Mouse (Mus musculus) heart, postnatal 4 days (tissue): Measurements from ENCODE around the gene Ccdc157. TPM values are rescaled to one million over a fixed set of nuclear protein-coding genes. Genes with fewer than 3 reads are reported as not detected.
"Not testable (repeated sequence)": the region's sequence is repeated elsewhere in the genome, so short reads cannot be mapped to it uniquely, and the experiment has no call there.

ENCODE experiments used
- DNase-seq: peaks from one replicate; pipeline ENCODE4 v3.0.0; 2021
- total RNA-seq, 2 experiments: library from RNA; stranded (reverse); gene quantifications; 2 replicates each; pipeline ENCODE4 v1.2.3; 2021

Ccdc157 gene
- total RNA-seq, 2 experiments from 2014 or later, result 5.8 to 6.5 TPM

DNA sequence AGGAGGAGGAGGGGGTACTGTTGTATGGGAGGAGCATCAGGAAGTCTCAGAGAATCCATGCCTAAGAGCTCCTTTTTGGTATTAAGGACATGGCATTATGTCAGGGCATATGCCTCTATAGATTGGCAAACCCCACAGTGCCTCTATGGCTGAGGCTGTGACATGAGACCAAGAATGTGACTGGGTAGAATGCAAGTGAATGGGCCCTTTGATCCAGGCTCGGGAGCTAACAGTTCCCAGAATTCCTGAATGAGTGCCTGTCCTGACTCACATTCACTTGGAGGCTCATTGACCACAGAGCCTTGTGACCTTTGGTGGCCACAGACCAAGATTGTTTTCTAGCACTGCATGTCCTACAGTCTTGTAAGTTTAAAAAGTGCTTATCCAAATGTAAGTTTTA, 22.0 kb upstream of the Ccdc157 start:
- DNase-seq, result no peak

DNA sequence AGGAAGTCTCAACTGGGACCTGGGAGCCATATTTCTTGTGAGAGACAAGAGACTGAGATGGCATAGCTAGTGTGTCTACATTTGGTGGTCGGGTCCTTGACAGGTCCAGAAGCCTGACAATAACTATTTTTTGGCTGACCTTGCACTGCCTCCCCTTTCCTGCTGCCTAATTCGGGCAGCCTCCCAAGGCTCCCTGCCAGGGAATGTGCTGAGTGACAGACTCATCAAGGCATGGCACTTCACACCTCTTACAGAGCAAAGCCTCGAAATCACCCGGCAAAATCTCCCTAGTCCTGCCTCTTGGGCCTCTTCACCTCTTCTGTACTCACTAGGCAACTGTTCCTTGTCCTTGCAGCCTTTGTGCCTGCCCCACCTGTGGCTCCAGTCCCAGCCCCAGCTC, 17.6 kb upstream of the Ccdc157 start:
- DNase-seq, result peak; percentile 78

DNA sequence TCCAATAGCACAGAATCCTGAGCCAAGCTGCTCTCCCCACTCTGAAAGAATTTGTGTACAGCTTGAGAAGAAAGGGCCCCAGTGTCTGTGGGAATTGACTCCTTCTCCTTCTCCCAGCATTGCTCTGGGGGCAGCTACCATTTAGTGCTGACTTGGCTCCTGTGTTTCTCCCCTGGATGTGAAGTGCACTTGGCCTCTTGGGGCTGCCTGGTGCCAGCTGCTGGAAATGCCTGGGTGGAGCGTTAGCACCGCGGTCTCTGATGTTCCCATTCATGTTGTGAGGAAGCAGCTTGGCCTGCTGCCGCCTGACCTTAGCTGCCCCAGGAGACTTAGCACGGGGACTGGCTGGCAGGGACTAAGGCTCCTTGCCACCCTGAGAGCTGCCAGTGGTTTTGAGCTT, 14.5 kb upstream of the Ccdc157 start:
- DNase-seq, result peak; percentile 65

DNA sequence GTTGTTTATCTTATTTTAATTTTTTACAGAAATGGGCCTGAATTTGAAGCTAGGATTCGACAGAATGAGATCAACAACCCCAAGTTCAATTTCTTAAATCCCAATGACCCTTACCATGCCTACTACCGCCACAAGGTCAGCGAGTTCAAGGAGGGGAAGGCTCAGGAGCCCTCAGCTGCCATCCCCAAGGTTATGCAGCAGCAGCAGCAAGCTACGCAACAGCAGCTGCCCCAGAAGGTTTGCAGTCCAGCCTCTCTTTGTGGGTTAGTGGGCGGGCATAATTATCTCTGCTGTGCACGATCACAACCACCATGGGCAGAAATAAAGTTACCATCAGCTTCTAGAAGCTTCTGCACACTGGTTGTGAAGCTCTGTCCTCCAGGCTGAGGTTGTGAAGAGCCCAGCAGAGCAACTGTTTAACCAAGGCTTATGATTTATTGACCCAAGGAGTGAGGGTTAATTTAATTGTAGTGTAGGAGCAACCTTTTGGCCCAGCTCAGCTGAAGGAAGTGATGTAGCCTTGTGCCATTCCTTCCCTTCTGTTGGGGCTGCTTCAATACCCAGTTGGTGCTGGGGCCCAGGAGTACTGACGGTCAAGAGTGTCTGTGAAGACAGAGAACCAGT, 6.5 kb upstream of the Ccdc157 start:
- no peak for DNase-seq

DNA sequence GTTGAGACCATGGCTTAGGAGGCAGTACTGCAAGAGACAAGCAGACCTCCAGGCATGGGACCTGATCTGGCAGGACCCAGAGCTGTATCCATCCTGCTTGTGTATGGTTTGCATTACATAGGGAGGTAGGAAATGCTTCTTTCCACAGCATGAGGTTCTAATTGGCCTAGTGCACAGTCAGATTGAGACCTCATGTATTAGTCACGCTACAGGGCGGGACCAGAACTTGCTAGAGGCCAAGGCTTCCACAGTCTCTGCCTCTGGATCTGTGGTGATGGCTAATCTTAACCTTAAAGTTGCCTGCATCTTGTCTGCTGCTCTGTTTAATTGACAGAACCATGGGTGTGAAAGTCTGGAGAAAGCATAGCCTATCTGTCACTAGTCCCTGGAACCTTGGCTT, 4.6 kb upstream of the Ccdc157 start:
- DNase-seq, result no peak

DNA sequence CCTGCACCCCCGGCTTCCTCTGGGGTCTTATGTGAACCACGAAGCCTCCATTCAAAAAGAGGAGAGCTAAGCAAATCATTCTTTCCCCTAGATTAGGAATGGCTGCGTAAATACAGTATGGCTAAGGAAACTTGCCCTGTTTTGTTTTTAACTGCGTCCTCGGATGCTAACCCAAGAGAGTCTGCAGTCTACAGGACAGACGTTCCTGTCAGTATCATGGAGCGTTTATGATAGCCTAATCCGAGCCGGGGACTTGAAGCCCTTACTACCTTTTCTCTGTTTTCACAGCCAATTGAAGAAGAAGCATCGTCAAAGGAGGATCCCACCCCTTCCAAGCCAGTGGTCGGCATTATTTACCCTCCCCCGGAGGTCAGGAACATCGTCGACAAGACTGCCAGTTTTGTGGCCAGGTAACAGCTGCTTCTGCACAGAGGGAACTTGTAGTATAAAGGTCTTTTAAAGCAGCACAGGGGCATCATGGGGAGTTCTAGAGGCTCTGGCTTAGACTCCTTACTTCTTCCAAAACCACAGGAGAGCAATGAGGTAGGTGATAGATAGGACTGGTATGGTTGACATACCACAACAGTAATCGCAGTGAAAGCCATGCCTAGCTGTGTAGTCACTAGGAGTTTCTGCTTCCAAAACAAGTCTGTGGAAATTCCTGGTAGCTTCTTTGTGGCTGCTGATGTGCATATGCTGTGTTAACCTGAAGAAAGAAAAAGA, 826 bp upstream of the Ccdc157 start:
- DNase-seq, result no peak

DNA sequence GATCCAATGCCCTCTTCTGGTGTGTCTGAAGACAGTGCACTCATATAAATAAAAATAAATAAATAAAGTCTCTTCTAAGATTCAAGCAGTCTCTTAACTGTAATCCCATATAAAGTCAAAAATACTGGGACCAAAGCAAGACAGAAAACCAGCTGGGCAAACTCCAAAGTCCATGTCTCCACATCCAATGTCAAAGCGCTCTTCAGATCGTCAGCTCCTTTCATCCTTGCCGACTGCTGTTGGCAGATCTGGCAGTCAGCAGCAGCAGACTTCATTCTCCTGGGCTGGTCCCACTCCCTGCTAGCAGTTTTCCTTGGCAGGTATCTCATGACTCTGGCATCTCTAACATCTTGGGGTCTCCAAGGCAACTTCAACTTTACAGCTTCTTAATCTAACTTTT, 1.4 kb downstream of the Ccdc157 start:
- no peak for DNase-seq

DNA sequence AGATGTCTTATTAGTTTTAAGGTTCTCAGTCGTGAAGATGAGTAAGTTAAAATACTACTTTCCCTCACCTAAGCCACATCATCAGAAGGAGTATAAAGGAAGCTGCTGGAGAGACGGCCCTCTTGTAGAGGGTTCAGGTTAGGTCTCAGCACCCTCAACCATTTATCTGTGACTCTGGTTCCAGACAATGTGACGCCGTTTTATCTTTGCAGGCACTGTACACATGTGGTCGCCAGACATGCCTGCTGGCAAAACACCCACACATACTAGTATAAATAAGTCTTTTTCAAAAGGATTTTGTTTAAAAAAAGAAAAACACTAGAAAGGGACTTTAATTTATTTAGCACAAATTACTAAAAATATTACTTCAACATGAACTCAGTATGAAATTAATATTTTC, 4.5 kb downstream of the Ccdc157 start:
- DNase-seq, result no peak

DNA sequence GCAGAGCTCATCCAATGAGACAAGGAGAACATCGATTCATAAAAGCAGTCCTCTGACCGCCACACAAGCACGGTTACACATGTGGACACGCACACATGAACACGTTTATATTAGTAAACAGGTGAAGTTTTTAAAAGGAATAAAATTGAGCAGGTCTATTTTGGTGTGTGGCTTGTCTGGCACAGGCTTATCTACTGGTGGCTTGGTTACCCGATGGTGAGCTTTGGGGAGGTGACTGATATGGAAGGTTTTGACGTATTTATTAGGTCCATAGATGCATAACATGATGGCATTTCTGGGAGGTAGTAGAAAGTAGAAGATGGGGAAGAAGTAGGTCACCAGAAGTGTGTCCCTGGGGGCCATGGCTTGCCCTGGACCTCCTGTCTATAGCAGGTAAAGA, 6.4 kb downstream of the Ccdc157 start:
- no peak for DNase-seq

DNA sequence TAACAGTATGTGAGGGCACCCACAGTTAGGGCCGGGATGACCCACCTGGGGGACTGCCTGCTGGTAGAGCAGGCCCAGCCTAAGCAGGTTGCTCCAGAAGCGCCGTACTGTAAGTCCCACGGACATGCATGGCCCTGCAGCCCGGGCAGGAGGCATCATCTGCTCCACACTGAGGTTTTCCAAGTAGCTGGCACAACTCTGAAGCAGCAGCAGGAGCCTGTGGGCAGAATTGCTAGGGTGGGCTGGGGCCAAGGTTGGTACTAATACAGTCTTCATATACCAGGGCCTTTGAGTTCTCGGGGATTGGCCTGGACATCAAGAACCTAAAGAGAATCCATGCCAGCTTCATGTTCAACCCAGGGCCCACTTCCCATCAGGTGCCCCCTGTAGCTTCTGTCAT, 10.2 kb downstream of the Ccdc157 start:
- no peak for DNase-seq

DNA sequence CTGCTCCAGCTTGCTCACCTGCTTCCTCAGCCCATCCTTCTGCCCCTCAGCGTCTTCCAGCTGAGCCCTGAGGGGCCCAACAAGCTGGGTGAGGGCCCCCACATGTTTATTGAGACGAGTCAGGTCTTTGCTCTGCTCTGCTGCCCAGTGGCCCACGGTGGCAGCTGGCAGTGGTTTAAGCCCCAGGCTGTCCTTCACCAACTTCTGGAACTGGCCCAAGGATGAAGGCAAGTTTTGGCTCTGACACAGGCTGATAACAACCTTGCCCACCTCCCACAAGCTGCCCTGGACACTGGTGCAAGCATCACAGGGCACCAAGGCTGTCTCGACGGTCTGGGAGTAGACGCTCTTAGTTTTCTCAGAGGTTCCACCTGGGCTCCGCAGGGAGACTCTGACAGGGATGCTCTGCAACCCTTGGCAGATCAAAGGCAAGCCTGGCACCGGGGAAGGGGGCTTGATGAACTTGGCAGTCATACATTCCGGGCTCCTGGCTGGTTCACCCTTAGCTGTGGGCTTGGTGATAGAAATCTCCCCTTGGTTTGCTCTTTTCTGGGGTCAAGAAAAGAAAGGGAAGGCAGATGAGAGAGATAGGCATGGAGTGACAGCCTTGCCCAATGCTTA, 11.4 kb downstream of the Ccdc157 start:
- no peak for DNase-seq

DNA sequence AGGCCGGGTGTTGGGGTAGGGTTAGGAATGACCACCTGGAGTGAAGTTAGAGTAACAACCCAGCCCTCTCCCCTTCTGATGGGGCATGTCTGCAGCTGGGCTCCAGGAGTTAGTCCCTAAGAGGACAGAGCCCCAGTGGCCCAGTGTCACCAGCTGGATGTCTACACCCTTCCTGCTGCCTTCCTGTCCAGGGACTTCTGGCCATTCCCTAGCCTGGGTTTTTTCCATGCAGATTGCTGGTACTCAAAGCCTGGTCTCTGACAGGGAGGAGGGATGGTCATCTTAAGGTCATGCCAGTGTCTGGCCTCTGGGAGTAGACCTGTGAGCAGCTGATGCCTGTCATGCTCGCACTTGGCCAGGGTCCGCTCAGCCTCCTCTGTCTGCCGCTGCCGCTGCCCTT, 12.0 kb downstream of the Ccdc157 start:
- no peak for DNase-seq

DNA sequence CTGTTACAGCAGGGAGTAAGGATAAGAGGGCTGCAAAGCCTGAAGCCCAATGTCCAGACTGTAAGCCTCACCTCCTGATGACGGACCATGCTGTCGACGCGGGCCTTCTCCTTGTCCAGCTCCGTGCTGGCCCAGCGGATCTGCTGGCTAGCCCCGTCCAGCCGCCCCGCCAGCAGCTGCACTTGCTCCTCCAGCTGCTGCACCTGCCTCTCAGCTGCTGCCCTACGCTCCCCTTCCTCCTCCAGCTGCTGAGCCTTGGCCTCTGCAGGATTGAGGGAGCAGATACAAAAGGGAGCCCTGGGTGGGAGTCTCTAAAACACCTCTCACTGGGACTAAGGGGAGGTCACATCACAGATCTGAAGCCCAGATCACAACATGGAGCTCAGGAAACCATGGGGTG, 13.0 kb downstream of the Ccdc157 start:
- DNase-seq, result peak; percentile 27

DNA sequence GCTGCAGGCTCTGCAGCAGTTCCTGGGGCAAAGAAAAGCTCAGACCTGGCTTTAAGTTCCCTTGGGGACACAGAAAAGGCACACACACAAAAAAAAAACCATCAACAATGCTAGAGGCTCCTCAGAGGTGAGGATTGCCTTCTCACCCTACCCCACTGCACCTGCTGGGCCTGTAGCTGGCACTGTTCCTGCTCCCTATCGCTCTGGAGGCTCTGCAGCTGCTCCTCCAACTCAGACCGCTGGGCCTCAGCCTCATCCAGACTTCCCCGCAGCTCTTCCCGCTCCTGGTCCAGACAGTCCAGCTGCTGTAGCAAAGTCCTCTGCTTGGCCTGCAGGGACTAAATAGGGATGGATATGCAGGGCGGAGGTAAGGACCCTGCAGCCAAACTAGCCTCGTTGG, 13.7 kb downstream of the Ccdc157 start:
- no peak for DNase-seq

DNA sequence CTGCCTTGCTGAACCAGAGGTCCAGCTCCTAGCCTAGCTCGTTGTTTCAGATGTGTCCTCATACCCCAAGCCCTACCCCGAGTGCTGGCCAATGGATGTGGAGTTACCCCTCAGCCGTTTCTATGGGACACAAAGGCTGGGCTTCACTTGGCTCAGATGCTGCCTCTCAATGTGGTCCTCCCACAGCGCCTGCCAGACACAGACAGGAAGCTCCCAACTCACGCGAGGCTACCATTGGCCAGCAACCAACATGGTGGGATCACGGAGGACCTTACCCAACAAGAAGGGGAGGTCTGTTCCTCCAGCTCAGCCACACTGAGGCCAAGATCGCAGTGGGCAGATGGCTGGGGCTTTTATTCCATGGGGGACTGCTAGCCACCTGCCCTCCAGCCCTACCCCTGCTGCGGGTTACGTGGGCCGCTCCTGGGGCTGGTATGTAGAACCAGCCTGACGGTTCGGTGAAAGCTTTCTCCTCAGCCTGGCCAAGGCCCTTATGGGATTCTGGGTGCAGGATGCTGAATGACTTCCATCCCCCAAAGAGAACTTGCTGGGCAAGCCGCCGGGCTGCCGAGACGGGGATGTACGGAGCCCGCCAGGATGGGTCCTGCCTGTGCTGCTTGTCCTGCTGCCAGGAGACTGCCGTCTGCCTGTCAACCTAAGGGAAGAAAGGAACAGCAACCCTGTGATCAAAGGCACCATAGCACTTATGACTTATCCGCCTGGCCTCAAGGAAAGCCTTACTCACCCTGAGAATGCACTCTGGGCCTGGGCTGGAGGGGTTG, 16.6 kb downstream of the Ccdc157 start:
- DNase-seq, result no peak

DNA sequence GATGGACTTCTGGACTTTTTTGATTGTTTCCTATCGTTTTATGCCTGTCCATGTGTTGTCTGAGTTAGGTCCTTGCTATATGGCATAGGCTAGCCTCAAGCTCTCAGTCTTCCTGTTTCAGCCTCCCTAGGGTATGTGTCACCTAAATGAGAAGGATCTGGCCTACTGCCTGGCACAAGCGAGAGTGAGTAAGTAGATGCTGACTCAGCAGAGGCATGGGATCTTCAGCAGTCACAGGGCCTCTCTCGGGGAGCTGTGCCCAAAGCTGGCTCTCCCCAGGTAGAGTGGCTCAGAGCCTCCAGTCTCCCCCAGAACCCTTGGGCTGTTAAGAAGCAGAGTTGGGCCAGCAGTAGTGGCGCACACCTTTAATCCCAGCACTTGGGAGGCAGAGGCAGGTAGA, 17.7 kb downstream of the Ccdc157 start:
- DNase-seq, result no peak

DNA sequence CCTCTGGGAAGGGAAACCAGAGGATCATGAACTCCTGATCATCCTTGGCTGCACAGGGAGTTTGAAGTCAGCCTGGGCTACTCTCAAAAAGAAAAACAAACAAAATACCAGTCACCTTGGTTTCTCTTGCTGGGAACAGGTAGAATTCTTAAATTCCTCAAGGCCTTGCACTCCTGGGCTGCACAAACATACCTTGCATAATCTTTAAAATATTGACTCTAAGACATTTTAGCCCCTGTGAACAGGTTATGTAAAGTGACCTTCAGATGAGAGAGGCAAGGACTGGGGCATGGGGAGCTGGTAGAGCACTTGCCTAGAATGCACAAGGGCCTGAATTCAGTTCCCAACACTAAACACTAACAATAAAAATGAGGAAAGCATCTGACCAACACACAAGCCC, 18.6 kb downstream of the Ccdc157 start:
- DNase-seq, result no peak

DNA sequence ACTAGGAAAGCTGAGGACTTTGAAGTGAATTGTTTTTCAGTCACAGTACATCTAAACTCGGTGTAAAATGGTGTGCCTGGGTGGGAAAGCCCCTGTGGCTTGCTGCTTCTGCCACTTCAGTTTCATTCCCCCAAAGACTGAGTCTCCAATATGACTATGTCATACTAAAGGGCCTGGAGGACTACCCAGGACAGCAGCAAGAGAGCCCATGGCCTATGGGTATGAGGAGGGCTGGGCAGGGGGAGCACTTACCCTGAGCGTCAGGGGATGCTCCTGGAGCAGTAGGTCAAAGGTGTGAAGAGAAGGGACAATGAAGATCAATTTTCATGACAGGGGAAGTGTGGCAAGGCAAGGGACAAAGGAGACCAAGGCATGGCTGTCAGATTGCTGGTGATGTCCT, 21.1 kb downstream of the Ccdc157 start:
- DNase-seq, result no peak

DNA sequence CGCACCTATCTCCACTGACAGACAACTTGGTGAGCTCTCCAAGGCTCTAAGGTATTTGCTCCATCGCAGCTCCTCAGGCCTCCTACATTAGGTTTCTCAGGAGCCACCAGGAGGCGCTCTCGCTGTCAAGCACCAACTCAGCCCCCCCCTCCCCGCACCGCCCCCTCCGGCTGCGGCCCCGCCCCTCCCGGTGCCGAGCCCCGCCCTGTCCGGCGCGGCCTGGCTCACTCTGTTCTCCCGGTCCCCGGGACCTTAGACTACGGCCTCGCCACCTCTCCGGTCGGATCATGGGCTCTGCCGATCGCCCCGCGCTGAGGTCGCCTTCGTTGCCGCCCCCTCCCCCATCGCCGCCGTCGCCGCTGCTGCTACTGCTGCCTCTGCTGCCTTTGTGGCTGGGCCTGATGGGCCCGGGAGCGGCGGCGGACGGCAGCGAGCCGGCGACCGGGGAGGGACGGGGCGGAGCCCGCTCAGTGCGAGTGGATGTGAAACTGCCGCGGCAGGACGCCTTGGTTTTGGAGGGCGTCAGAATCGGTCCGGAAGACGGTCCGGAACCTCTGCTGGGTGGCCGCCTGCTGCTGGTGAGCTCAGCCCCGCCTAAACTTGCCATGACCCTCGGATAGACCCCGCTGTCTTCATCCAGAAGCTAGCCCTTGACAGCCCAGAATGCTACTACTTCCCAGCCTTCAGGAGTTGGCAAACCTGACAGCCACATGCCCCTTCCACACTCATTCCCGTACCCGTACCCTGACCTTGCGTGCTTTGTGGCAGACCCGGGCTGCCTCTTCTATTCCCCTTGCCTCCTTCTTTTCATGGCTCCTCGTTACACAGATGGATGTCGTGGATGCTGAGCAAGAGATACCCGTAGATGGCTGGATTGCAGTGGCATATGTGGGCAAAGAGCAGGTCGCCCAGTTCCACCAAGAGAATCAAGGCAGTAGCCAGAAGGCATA, 24.8 kb downstream of the Ccdc157 start, which contains the start of gene Rnf215:
TSS of gene Rnf215 (plus strand) at position 217 of the 950 bp plus-strand sequence.
- peak; percentile 93 for DNase-seq

DNA sequence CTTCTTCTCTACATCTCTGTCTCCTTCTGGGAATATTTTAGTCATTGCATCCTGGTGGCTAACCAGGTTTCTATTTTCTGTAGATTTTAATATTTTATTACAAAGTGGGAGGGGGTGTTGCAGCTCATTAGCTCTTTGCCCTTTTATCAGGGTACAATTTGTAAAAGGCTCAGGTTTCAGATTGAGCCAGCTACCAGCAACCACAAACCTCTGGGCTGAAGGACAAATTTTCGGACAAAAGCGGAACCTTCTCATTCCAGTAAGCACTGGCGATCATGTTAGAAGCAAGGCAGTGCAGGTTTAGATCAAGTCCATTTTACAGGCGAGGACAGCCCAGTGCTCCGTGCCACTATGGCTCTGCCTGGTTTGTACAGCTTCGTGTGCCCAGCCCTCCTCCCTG, 25.7 kb downstream of the Ccdc157 start:
- no peak for DNase-seq

DNA sequence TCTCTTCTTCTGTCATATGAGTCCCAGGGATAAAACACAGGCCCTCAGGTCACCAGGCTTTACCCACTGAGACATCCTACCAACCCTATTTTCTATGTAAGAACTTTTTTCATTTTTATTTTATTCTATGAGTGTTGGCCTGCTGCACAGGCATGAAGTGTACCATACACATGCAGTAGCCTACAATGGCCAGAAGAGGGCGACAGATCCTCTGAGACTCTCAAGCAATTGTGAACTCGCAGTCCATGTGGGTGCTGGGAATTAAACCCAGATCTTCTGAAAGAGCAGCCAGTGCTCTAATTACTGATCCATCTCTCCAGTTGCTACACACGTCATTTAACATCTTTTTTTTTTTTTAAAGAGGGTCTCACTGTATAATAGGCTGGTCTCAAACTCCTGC, 26.6 kb downstream of the Ccdc157 start:
- peak; percentile 26 for DNase-seq

DNA sequence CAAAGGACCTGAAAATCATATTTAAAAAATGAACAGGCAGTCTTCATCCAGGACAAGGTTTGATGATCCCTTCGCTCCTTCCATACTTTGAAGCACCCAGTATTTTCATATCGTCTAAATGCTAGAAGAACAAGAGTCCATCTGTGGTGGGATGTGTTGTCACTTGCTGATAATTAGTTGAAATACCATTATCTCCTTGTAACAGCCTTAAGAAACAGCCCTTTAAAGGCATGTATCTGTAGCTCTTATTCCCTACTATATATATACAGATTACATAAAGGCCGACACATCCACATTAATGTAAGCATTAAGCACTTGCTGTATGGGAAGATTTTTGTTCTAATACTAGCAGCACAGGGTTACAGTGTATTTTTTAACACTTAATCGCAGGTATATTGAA, 31.6 kb downstream of the Ccdc157 start:
- not testable (repeated sequence) for DNase-seq
